Mouse (Mus musculus) frontal cortex, adult 2 months (tissue): ENCODE measurements around the gene Slc22a15. TPM values are rescaled to one million over a fixed set of nuclear protein-coding genes. Genes with fewer than 3 reads are reported as not detected.

Experiments
- DNase-seq, 2 experiments: peaks; one replicate each; pipeline ENCODE4 v3.0.0; 2022; ENCODE audit warnings: low spot score in 1 of 2; ENCODE audit errors: extremely low spot score in 1 of 2
- polyA plus RNA-seq: library from polyadenylated mRNA; depleted of rRNA; stranded (reverse); fragments of >200 nt; gene quantifications from 2 replicates; pipeline ENCODE4 v1.2.3, GENCODE M21; 2012

The Slc22a15 gene
- polyA plus RNA-seq, 1 experiment: 5.6 TPM

- DNase-seq: no peak
Observed at GRCm38 (mm10) chr3:101875258-101875920, 48.9 kb downstream of the Slc22a15 start.

DNA sequence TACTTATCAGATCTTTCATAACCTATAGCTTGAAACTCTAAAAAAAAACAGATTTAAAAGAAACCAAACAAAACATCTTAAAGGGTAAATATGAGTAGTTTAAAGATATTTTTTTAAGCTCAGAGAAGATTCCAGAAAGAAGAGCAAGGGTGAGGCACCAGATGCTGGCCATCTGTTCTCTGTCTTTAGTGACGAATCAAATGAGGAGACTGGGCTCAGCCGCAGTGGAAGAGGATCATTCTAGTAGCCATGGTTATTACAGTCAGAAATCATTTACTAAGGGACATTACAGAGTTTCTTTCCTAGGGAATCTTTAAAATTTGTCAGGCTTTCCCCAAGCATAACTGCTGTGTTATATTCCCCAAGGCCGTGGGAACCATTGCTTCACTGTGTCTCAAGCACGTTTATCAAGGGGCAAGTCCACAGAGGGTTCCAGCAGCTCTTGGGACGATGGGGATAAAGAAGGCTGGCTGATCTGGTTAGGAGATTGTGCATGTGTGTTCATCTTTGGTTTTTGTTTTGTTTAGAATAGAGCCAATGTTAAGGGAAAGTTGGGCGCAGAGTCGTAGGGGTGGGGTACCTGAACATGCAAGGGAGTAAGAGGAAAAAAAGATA is 51.1 kb downstream of the Slc22a15 start:
- peak in 1 of 2 experiments; percentile 49 for DNase-seq

- DNase-seq: no peak
Observed at GRCm38 (mm10) chr3:101871951-101872350, 52.3 kb downstream of the Slc22a15 start.

- DNase-seq: peak; percentile 48 to 56
Observed at GRCm38 (mm10) chr3:101867001-101867421, 57.2 kb downstream of the Slc22a15 start.

- no peak for DNase-seq
Observed at GRCm38 (mm10) chr3:101861856-101862255, 62.4 kb downstream of the Slc22a15 start.

GRCm38 (mm10) chr3:101860151-101860550 is 64.1 kb downstream of the Slc22a15 start:
- DNase-seq: peak in 1 of 2 experiments; percentile 69

GRCm38 (mm10) chr3:101859740-101860139 is 64.5 kb downstream of the Slc22a15 start:
- DNase-seq: no peak

DNA sequence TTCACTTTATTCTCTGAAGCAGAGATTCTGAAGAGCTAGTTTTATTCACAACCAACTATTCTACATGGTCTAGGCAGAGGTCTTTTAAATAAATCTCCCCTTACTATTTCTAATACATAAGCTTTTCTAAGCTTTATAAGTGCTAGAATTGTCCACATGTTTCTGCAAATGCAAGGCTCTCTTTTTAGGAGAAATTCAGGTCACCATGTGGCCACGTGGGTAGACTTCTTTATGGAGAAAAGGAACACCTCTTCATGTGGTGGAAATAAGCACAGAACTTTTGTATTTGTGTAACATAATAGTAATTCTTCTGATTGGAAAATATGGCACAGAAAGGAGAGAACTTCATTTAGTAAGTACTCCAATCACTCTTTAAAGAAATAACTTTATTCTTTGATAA is 70.2 kb downstream of the Slc22a15 start:
- peak in 1 of 2 experiments; percentile 17 for DNase-seq

GRCm38 (mm10) chr3:101851363-101851762 is 72.9 kb downstream of the Slc22a15 start:
- no peak for DNase-seq

- DNase-seq: no peak
Observed at GRCm38 (mm10) chr3:101848816-101849215, 75.4 kb downstream of the Slc22a15 start, which contains the start of gene Mab21l3. Gene Mab21l3, minus strand, starts transcription at chr3:101848959.

DNA sequence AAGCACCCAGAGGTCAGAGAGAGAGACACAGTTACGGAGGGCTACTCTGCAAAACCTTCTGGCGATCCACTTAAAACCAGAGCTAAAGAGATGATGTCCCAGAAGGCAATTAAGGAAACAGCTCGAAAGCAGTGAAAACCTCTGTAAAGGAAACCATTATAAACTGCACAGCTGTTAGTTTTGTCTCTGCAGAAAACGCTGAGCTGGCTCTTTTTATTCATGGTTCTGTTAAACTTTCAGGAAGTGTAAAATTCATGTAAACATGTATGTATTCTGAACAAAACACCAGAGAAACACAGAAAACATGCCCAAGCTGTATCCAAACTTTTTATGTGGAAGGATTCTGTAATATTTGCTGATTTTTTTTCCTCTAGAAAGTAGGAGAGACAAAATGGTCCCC is 78.2 kb downstream of the Slc22a15 start:
- no peak for DNase-seq

GRCm38 (mm10) chr3:101842372-101843094 is 81.7 kb downstream of the Slc22a15 start:
- no peak for DNase-seq

GRCm38 (mm10) chr3:101839327-101839726 is 84.9 kb downstream of the Slc22a15 start:
- DNase-seq: no peak

DNA sequence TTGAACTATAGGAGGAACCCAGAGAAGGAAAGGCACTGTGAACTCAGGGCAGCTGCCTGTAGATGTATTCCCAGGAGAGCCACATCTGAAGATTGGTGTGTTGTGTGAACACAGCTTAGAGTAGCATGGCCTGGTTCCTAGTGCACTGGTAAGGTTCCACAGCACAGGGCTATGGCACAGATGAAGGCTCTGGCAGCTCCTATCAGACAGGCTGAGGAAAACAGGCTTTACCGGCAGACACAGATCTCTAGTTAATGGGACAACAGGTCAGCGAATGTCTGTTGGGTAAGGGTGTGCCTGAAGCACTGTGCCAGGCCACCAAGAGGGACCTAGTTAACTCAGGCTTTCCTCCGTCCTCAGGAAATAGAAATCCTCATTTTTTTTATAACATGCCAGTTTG is 87.3 kb downstream of the Slc22a15 start:
- DNase-seq: no peak

- DNase-seq: no peak
Observed at GRCm38 (mm10) chr3:101836532-101836931, 87.7 kb downstream of the Slc22a15 start.

DNA sequence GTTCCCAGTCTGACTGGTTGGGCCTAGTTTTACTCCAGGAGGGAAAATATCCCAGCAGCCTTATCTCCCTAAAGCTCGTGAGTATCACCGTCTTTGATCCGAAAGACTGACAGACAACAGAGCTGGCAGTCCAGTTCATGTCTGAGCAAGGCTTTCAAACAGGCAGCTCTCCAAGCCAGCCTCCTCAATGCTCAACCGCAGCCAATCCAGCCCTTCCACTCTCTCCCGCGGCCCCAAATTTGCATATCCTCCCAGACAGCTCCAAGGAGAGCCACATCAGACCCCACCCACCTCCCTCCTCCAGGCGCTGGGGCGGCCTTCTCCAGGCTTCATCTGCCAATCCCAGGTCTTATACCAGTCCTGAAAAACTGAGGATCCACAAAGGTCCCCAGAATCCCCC is 88.2 kb downstream of the Slc22a15 start:
- peak; percentile 46 to 82 for DNase-seq

DNA sequence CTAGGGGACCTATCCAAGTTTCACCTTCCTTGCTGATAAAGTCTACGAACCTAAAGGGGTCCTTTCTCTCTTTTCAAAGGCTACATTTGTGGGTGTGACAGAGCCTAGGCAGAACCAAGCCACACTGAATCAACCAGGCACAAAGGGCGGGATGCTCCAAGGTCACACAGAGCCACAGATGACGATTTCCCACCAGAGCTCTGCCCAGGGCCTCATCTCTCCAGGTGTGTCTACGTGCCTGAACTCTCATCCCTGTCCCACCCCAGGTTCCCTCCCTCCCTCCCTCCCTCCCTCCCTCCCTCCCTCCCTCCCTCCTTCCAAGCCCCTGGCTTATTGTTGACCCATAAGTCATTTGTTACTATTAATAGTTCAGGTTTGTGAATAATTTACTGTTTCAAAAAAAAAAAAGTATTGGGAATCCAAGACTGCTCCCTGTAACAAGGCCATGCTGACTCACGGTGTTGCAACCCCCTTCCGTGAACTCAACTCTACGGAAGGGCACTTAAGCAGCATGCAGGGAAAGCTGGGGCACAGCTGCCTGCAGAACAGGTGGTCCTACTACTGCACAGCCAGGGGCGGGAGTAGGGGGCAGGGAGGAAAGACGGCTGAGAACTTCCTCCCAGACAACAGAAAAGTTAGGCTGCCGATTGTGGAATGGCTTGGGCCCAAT is 92.9 kb downstream of the Slc22a15 start:
- no peak for DNase-seq

- no peak for DNase-seq
Observed at GRCm38 (mm10) chr3:101829881-101830616, 94.2 kb downstream of the Slc22a15 start.

GRCm38 (mm10) chr3:101828595-101828994 is 95.7 kb downstream of the Slc22a15 start:
- DNase-seq: no peak

GRCm38 (mm10) chr3:101827220-101827715 is 97.0 kb downstream of the Slc22a15 start:
- DNase-seq: no peak
